Mouse (Mus musculus) left cerebral cortex, postnatal 25 days (tissue): ENCODE data around the gene Olfr935. TPM values are rescaled to one million over a fixed set of nuclear protein-coding genes. Genes with fewer than 3 reads are reported as not detected.

Source experiments
- DNase-seq, 2 experiments: peaks; one replicate each; pipeline ENCODE4 v3.0.0; 2022; ENCODE audit warnings: low spot score in 2 of 2, mixed read lengths in 1 of 2
- intact Hi-C: fragments of 180-260 bp; cut with DNase I; formaldehyde crosslinking; loops from one replicate; pipeline ENCODE4 v1.15.1; 2025
- microRNA-seq, 2 experiments: library from miRNA; unstranded; fragments of <30 nt; microRNA quantifications; one replicate each; pipeline ENCODE4 v1.2.0; 2022
- total RNA-seq, 2 experiments: library from RNA; stranded (reverse); gene quantifications; 2 replicates each; pipeline ENCODE4 v1.2.3; 2021

Gene Olfr935
- not detected for total RNA-seq

DNA sequence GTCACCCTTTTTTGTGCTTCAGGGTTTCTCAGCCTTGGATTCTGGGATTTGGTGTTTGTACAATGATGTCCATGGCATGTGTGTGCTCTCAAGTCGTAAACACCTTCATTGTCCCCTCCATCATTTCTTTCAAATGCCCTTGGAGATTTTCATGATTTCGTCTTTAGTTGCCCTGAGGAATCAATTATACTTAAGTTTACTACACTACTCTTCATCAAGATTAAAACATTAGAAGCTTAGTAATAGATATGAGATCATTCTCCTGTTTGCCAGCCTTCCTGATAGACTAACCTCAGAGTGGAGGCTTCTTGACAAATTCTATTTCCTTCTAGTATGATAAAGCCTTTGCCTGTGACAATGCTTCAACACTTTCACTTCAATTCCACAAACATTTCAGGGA lies at the start of gene Olfr935:
Gene Olfr935 (minus strand): TSS at position 101 of the 400 bp plus-strand sequence.
- intact Hi-C loops: no loop called here
- DNase-seq: no peak

DNA sequence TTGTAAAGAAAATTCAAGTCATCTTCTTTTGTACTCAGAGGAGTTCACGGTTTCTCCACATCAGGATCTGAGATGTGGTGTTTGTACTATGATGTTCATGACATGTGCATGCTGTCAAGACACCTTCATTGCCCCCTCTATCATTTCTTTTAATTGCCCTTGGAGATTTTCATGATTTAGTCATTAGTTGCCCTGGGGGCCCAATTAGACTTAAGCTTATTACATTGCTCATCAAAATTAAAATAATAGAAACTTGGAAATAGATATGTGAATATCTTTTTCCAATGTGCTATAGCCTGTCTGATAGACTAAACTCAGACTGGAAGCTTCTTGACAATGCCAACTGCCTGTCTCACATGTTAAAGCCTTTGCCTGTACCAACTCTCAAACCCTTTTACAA lies 23.8 kb upstream of the Olfr935 start, which contains the start of gene Olfr146:
Gene Olfr146 (minus strand): TSS at position 101 of the 400 bp plus-strand sequence.
- no peak for DNase-seq

DNA sequence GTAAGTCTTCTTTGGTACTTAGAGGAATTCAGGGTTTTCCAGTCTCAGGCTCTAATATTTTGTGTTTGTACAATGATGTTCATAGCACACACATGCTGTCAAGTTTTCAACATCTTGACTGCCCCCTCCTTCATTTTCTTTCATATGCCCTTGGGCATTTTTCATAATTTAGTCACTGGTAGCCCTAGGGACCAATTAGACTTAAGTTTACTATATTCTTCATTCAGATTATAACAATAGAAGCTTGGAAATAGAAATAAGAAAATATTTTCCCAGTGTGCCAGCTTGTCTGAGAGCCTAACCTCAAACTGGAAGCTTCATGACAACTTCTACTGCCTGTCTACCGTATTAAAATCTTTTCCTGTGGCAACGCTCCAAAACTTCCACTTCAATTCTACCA lies 11.3 kb downstream of the Olfr935 start, which contains the start of gene Olfr934:
Gene Olfr934 (minus strand): TSS at position 101 of the 400 bp plus-strand sequence.
- no peak for DNase-seq
- intact Hi-C loops: no loop called here

More for the DNA sequence above, 23.8 kb upstream of the Olfr935 start, which contains the start of gene Olfr146:
- intact Hi-C loops: no loop called here

DNA sequence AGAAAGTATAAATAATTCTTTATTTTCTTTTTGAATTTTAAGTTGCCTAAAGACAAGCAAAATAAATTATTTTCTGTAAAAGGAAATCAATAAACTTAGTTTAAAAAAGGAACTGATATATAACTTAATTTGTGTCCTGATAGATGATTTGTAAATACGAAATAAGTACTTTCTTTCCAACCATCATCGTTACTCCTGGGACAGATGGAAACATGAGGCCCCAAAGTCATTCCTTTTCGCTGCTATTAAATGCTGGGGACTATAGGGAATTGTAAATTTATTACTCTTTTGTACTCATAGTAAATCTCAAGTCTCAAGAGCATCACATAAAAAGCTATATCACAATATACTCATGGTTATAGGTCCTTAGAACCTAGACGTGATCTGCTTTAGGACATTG lies 27.5 kb downstream of the Olfr935 start, which contains the start of gene Olfr933:
Gene Olfr933 (plus strand): TSS at position 301 of the 400 bp plus-strand sequence.
- intact Hi-C loops: no loop called here
- DNase-seq: no peak

DNA sequence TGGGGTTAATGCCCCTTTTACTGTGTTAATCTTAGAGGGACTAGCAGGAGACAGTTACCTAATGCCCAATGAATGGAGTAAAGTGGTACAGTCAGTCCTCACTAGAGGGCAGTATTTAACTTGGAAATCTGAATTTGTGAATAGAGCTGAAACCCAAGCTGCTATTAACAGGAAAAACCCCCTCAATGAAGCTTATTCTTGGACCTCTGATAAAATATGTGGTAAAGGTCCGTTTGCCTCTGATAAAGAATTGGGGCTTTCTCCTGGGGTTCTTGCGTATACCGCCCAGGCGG lies 45.4 kb downstream of the Olfr935 start:
- intact Hi-C loops: no loop called here
- DNase-seq: peak in 1 of 2 experiments; percentile 24

DNA sequence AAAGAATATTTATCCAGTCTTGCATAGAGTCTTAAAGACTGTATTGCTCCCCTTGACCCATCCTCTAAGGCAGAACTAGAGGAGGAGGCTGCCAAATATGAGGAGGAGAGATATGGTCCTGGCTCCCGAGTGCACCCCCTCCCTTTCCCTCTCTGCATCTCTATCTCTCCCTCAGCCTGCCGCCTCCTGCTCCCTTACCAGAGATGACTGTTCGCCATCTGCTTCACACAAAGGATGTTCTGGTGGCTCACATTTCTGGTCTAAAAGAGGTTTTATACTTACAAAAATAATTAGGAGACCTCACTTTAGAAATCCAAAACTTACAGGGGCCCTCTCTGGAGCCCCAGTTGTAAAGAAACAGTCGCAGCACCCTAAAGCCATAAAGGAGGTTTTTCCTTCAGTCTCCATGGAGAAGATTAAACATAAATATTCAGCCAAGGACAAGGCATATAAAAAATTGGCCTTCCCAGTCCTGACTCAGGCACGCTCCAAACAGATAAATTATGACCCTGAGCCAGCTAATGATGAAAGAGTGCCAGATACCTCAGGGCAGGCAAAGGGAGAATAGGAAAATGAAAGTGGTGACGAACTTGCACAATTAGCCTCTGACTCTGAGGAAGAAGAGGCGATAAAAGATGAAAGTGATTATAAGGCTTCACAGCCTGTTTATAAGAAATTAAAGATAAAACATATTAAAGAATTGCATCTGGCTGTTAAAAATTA lies 45.9 kb downstream of the Olfr935 start:
- DNase-seq: peak; percentile 21 to 81
- intact Hi-C loops: no loop called here

Small RNAs within 50 kb of the gene (microRNA-seq; reads per million reads assigned to microRNA genes)
- 0 reads per million in 2 experiments for gene Gm25529

Other genes with a start within 250 kb of the Olfr935 start
- not detected for gene Olfr920, start 247.4 kb downstream of the Olfr935 start, total RNA-seq
- not detected for gene Olfr921, start 226.6 kb downstream of the Olfr935 start, total RNA-seq
- not detected for gene Olfr922, start 185.1 kb downstream of the Olfr935 start, total RNA-seq
- not detected for gene Olfr923, start 173.1 kb downstream of the Olfr935 start, total RNA-seq
- gene Olfr924, start 155.2 kb downstream of the Olfr935 start, total RNA-seq: not detected
- gene Olfr26, start 144.6 kb downstream of the Olfr935 start, total RNA-seq: not detected
- gene Olfr926, start 122.6 kb downstream of the Olfr935 start, total RNA-seq: not detected
- not detected for gene Olfr930, start 69.9 kb downstream of the Olfr935 start, total RNA-seq
- not detected for gene Olfr933, start 27.4 kb downstream of the Olfr935 start, total RNA-seq
- not detected for gene Olfr934, start 11.4 kb downstream of the Olfr935 start, total RNA-seq
- gene Olfr146, start 23.7 kb upstream of the Olfr935 start, total RNA-seq: not detected
- not detected for gene Olfr937, start 65.3 kb upstream of the Olfr935 start, total RNA-seq
- gene Olfr938, start 79.2 kb upstream of the Olfr935 start, total RNA-seq: not detected
- not detected for gene Olfr27, start 128.4 kb upstream of the Olfr935 start, total RNA-seq
- gene Olfr943, start 166.6 kb upstream of the Olfr935 start, total RNA-seq: not detected
- not detected for gene Olfr944, start 202.2 kb upstream of the Olfr935 start, total RNA-seq